Mouse (Mus musculus): ENCODE measurements around the gene Carns1.
"Not testable (repeated sequence)": the region's sequence is repeated elsewhere in the genome, so short reads cannot be mapped to it uniquely, and the experiment has no call there.

Carns1 gene

DNA sequence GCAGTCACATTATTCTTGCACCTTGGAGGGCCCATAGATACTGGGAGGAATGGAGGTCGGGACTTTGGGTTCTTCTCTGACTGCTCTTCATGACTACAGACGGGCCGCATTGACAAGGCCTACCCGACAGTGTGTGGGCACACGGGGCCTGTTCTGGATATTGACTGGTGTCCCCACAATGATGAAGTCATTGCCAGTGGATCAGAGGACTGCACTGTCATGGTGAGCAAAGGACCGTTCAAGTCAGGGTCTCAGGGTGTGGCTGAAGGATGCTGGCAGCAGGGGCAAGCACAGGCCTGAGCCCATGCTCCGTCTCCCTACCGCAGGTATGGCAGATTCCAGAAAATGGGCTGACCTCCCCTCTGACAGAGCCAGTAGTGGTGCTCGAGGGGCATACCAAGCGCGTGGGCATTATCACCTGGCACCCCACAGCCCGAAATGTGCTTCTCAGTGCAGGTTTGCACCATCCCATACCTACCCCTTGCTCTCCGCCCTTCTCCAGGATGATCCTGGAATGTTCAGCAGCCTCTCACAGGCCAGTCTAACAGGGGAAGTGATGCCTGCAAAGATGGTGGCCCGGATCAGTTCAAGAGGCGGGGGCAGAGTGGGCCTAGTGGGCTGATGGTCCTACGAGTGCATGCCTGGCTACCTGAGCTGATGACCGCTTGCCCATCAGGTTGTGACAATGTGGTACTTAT lies 25.4 kb downstream of the Carns1 start:
- no peak for DNase-seq (ENCODE audit: low read depth)

DNA sequence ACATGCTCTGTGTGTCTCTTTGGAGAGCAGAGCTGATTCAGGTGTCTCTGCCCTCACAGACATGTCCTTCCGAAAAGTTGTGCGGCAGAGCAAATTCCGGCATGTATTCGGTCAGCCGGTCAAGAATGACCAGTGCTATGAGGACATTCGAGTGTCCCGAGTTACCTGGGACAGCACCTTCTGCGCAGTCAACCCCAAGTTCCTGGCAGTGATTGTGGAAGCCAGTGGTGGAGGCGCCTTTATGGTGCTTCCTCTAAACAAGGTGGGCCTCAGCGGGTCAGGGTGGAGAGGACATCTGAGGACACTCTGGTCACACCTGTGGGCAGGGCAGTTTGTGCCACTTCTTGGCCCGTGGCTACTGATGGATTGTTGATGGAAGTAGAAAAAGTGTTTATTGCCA lies 26.0 kb downstream of the Carns1 start:
- no peak for DNase-seq (ENCODE audit: low read depth)

DNA sequence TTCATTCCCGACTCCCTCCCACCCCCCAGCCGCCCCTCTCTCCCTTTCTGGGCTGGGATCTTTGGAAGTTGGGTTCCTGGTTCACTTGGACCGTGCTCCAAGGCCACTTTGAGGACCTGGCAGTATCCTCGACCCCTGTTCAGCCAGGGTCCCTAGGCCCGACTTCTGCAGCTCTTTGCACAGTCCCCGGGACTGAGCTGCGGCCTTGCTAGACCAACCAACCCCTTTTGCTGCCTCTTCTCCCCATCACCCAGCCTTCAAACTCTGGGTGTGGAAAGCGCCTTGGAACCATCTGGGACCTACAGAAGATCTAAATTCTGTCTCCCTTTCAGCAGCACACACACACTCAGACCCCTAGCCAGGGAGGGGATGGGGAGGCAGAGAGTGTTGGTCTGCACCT lies 26.5 kb downstream of the Carns1 start:
- no peak for DNase-seq (ENCODE audit: low read depth)

DNA sequence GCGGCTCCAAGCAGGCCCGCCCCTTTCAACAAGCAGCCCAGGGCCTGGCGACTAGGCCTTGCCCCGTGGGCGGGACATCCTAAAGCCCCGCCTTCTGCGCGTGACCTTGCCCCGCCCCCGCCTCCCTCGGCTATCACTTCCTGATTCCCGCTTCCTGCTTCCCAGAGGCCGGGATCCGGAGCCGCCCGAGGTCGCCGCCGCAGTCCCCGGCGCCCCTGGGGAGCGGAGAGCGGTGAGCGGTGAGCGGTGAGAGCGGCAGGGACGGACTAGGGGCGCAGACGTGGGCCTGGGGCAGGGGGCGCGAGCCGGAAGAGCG lies 26.8 kb downstream of the Carns1 start, which contains the start of gene Coro1b:
TSS of gene Coro1b (plus strand) at position 129 of the 316 bp plus-strand sequence.
- DNase-seq (ENCODE audit: low read depth): peak; percentile 80

DNA sequence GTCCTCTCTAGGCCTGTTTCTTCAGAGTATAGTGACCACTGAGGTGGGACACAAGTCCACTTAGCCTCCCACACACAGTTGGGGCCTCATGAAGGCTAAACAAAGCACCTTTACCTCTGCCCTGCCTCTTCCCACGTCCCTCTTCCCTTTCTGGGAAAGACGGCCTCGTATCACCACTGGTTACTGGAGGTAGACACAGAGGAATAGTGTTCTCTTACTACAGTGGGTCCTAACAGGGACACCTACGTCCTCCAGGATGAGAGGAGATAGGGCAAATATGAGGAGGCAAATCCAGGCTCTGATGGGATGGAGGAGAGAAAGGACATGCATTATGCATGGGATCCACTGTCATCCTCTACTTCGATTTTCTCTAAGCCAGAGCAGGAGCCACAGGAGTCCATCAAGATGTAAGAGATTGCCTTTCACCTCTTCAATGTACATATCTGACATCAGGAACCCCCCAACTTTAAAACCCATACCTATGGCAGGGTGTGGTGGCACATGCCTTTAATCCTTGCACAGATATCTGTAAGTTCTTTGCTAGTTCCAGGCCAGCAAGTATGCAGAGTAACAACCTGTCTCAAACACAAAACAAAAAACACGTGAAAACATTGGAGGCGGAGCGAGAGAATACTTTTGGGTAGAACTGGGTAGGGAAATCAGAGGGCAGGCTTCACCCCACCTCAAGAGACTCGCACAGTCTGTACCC lies 27.3 kb downstream of the Carns1 start:
- no peak for DNase-seq (ENCODE audit: low read depth)

DNA sequence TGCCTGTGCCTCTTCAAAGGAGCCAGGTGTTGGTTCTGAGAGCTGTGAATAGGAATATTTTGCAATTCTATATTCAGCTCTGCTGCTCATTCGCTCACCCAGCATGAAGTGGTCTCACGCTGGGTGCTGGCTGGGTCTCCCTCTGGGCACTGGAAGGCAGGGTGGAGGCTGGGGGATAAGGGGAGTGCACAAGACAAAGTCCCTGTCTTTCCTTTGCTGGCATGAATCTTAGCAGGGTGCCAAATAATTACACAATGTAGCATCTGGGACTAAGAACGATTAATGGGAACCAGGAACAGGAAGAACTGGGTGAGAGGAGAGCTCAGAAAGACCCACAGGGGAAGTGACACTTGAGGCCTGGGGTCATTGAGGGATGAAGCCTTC lies 28.3 kb downstream of the Carns1 start:
- no peak for DNase-seq (ENCODE audit: low read depth)

DNA sequence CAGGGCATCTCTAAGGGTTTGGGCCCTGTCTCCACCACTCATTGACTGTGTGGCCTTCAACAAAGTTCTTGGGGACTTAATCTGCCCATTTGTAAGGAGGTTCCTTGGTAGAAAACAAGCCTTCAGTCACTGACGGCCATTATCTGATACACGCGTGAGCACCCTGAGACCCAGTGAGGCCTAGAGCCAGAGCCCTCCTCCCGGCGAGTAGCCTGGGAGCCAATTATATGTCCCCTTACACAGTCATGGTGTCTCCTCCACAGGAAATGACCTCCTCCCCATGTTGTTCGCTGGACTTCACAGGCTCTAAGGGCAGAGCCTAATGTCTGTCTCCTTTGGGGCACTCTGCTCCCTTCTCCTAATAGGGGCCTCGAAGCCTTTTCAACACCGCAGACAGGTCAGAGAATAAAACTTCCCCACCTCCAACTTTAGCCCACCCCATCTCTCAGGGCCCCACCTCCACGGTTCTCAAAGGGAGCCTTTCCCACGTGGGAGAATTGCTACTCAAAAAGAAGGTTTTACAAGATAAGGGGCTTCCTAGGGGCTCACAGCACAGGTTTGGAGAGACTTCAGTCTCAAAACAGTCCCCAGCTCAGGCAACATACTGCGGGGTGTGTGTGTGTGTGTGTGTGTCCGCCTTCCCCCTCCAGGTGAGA lies 28.8 kb downstream of the Carns1 start:
- no peak for DNase-seq (ENCODE audit: low read depth)

DNA sequence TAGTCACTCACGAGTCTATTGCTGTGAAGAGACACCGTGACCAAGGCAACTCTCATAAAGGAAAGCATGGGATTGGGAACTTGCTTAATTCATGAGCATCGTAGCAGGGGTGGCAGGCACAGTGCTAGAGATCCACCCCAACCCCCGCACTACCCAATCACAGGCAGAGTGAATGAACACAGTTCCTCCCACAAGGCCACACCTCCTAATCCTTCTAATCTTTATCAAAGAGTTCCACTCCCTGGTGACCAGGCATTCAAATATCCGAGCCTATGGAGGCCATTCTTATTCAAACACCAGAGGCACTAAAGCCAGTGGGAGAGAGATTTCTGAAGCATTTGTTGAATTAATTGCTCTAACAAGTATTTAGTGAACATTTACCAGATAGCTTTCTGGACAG lies 29.3 kb downstream of the Carns1 start:
- DNase-seq (ENCODE audit: low read depth): no peak

DNA sequence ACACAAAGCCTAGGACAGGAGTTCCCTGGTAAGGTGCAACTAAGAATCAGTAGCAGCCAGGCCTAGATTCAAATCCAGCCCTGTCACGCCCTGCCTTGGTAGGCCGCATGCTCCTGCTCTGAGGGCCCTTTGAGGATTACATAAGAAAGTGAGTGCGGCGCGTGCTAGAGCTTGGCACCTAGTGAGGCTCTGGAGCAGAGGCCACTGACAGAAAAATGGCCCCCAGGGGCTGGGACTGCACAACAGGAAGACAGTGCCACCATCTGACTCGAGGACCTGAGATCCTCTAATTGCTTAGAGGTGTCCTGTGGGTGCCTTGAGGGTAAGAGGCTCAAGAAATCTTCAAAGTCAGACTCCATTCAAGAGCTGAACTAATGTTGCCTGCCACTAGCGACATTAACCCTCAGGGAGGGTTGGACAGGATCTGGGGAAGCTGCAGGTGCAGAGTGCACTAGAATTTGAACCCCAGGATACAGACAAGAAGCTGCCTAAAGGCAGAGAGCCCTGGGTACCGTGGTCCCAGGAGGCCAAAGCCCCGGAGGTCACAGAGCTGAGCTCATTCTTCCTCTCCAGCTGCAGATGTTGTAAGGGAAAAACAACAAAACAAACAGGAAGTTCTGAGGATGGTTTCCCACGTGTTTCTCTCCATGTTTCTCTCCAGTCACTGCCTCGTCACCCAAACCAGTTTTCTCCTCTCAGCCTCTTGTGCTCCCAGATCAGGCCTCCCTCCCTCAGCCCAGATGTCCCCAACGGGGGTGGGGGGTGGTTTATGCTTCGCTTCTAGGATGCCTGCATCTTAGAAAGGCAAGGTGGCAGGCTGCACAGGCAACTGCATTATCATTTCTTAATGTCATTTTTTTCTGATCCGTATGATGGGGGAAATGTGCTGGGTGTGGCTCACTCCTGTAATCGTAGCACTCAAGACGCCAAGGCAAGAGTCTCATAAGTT lies 30.5 kb downstream of the Carns1 start:
- no peak for DNase-seq (ENCODE audit: low read depth)

DNA sequence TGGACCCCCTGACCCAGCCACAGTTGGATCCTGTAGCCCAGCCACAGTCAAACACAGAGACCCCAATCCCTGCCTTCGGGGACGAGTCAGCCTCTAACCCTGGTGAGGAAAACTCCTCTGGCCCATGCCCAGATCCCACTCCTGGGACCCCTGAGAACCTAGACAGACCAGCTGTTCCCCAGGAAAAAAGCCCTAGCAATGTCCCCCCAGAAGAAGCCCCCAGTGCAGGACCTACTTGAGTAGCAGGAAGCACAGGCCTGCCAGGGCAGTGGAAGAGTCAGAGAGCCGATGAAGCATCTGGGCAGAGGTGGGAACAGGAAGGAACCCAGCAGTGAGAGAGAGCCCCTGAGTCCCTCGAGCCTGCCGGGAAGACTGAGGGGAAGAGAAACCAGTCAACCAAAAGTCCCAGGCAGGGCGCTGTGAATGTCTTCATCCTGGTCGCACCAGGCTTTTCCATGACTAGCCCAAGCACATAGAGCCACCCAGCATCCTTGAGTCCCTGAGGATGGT lies 31.5 kb downstream of the Carns1 start, which contains the start of gene Cabp4:
TSS of gene Cabp4 (minus strand) at position 275 of the 510 bp plus-strand sequence.
- DNase-seq (ENCODE audit: low read depth): no peak

DNA sequence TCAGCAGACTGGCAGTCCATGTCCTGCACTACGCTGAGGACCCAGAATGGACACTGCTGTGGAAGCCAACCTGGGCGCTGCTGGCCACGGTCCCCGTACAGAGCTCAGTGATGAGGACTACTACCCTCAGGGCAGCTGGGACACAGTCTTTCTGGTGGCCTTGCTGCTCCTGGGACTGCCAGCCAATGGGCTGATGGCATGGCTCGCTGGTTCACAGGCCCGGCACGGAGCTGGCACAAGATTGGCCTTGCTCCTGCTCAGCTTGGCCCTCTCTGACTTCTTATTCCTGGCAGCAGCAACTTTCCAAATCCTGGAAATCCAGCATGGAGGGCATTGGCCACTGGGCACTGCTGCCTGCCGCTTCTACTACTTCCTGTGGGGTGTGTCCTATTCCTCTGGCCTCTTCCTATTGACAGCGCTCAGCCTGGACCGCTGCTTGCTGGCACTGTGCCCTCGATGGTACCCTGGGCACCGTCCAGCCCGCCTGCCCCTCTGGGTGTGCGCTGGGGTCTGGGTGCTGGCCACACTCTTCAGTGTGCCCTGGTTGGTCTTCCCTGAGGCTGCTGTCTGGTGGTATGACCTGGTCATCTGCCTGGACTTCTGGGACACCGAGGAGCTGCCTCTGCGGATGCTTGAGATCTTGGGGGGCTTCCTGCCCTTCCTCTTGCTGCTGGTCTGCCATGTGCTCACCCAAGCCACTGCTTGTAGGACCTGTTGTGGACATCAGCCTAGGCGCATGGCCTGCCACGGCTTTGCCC lies 32.7 kb downstream of the Carns1 start:
- DNase-seq (ENCODE audit: low read depth): no peak

DNA sequence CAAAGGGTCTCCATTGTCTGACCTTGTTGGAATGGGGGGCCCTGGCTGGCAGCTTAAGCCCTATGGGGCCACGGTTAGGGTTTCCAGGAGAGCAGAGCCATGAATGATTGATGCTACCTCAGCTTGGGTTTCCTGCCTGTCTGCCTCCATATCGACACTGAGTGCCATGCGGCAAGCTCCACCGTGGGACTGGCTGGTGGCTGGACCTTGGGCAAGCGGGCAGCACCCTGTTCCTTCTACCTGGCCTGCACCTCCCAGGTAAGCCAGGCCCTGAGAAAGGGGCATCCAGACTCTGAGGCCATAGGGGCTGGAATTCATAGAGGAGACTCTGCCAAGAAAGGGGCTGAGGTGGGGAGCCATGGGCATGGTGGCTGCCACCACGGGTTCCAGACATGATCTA lies 35.1 kb downstream of the Carns1 start:
- no peak for DNase-seq (ENCODE audit: low read depth)

DNA sequence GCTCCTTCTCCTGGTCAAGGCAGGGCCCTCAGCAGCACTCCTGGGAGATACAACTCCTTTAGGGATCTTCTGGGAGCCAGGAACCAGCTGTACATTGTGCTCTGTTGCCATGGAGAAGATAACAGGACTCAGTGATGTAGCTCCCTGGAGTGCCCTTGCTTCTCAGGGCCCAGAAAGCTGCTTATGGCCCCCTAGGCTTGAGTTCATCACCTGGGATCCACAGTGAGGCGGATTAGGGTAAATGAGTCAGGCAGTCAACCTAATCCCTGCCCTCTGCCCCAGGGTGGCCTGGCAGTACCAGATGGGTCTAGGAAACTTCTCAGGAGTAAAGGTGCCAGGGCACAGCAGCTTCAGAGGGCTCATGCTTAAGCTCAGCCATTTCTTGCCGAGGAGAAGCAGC lies 35.8 kb downstream of the Carns1 start, which contains the start of gene Gpr152:
TSS of gene Gpr152 (plus strand) at position 342 of the 400 bp plus-strand sequence.
- no peak for DNase-seq (ENCODE audit: low read depth)

DNA sequence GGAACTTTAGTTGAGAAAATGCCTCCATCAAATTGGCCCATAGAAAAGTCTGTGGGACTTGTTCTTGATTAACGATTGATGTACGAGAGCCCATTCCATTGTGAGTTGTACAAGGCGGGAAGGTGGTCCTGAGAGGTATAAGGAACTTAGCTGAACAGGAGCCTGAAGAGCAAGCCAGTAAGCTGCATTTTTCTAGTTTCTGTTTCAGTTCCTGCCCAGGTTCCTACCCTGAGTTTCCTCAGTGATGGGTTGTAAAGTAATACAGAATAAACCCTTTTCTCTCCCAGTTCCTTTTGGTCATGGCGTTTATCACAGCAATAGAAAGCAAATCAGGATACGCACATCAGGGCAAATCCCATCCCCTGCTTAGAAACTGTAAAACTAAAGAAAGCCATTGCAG lies 37.4 kb downstream of the Carns1 start:
- DNase-seq (ENCODE audit: low read depth): no peak

DNA sequence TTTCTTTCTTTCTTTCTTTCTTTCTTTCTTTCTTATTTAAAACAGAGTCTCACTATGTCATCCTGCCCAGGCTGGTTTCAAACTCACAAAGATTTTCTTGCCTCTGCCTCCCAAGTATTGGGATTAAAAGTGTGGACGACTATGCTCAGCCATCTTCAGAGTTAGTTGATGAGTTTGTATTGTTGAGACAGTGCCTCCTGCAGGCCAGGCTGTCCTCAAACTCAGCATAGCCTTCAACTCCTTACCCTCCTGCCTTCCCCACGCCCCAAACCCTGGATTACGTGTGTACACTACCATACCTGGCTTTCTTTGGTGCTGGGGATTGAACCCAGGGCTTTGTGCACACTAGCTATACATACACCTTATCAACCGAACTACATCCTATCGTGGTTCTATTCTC lies 38.8 kb downstream of the Carns1 start:
- DNase-seq (ENCODE audit: low read depth): no peak

DNA sequence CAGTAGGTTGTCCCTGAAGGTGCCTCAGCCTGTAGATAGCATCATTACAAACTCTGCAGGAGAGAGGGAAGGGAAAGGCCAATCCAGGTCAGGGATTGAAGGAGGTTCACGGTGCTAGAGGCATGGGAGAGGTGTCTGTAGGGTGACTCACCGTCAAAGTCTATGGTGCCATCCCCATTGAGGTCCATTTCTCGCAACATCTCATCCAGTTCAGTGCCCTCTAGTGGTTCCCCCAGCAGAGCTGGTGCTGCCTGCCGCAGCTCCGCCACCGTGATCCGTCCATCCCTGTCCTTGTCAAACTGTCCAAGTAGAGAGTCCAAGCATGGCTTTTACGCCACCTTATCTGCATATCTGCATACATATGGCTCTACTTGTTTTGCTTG lies 39.3 kb downstream of the Carns1 start:
- not testable (repeated sequence) for DNase-seq (ENCODE audit: low read depth)

DNA sequence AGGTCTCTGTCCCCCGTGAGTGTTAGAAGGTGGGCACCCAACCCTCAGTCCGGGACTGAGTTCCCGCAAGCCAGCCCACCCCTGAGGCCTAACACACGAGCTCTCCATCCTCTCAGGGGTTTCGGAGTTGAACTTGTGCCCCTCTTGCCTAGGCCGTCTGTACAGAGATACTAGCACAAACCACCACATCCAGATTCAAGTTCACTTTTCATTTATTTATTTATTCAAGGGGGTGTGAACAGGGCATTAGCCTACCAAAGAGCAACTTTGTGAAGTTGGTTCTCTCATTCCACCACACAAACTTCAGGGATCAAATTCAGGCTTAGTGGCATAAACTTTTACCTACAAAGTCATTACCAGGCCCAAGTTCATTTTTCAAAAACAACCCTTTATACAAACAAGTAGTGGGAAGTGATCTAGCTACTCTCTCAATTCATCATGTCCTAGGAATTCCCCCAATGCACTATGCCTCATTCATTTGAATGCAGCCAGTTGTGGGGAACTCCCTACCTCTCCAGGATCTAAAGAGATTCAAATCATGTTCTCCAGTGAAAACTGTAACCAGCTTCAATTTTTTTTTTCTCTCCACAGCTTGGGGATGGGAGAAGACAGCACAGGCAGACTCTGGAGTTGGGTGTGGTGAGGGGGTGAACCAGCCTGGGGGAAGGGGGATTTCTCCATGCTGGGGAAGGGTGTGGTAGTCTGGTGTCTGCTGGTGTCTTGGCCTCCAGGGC lies 39.9 kb downstream of the Carns1 start:
- DNase-seq (ENCODE audit: low read depth): not testable (repeated sequence)

DNA sequence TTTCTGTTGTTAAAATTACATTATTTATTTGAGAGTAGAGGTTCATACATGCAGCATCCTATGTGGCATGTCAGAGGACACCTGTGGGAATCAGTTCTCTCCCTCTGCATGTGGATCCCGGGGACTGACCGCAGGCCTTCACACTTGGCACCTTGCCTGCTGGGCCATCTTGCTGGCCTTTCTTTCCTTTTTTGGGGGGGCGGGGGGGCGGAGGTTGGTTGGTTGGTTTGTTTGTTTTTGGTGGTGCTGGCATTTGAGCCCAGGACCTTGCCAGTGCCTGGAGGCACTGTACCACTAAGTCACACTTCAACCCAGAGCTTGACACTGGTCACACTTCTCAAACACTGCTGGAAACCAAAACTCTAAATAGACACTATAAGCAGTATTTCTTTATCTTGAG lies 40.9 kb downstream of the Carns1 start:
- no peak for DNase-seq (ENCODE audit: low read depth)

DNA sequence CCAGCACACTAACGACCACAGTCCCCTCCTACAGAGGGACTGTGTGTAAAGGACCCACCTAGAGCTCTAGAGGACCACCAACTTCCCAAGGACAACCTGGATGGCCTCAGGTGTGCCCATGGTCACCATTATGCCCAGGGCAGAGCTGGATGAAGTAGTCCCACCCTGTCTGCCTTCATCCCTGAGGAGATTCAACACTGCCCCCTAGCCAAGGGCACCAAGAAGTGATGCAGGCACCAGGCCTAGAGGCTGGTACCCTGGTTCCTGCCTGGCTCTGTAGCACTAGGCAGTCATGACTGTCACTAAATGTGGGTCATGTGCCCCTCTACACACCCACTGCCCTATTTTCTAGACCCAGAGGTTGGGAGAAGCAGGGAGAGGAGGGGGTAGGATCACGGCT lies 43.5 kb downstream of the Carns1 start:
- no peak for DNase-seq (ENCODE audit: low read depth)

DNA sequence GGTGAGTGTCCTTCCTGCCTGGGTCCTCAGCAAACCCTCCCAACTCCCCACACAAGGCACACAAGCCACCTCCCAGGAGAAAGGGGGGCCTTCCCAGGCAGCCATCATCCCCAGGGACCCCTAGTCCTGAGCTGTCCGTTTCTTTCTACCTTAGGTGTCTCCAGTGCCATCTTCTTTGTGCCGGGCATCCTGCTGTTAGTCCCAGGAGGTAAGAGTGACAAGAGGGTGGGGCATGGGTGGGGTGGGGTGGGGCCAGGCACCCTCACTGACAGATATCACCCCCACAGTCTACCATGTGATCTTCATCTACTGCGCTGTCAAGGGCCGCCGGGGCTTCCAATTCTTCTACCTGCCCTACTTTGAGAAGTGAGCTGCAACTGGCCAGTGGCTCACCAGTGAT lies 44.2 kb downstream of the Carns1 start:
- DNase-seq (ENCODE audit: low read depth): peak; percentile 55
